ENCODE assay signal across 10 mouse cellular contexts in the genomic region with DNA sequence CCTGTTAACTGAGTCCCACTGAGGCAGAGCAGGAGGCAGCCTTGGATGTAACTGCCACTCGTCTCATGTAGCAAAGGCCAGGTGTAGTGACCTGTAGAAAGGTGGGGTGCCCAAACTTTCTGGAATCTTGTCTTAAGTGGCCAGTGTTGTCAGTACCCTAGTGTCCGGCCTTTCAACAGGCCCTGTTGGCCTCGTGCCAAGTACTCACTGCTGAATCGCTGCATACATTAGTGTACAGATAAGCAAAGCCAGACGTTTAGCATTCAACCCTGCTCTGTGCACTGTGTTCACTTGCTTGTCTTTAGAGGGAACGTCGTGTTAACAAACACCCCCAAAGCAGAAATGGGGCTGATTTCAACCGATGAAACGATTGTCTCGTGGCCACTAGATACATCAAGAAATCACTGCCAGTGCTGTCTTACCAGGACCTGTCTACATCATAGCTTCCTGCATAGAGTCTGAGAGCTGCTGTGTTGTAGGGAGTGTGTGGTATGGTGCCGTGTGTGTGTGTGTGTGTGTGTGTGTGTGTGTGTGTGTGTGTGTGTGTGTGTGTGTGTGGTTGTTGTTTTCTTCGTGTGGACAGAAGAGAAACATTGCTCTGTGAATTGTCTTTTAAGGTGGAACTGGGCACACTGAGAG. TPM values are rescaled to one million over a fixed set of nuclear protein-coding genes. Genes with fewer than 3 reads are reported as not detected.
DNase-seq lines count a peak whose midpoint lies in the region; ATAC-seq and TF ChIP-seq lines count a peak whose summit lies in the region.
"Had no signal": no experiment of that assay in that cellular context is flagged by ENCODE, and none has a peak within 500 bp of the region (broad histone marks: within the 10 kb centered on the region; RNA-seq: fewer than 3 reads in every experiment).

No protein-coding gene starts in this region.

- H3K36me3 ChIP-seq in liver, postnatal 0 days (replicated peaks; ENCODE audit: insufficient read depth, low read length): no peaks in the 10 kb centered on the region
- no peaks in the 10 kb centered on the region for H3K36me3 ChIP-seq in liver, embryonic 12.5 days
- no peaks in the 10 kb centered on the region for H3K36me3 ChIP-seq in embryonic facial prominence, embryonic 12.5 days
- no peaks in the 10 kb centered on the region for H3K36me3 ChIP-seq in hindbrain, embryonic 12.5 days
- no peaks in the 10 kb centered on the region for H3K36me3 ChIP-seq in neural tube, embryonic 13.5 days
- H3K36me3 ChIP-seq: liver, embryonic 13.5 days had no signal

- H3K4me2 ChIP-seq in liver, postnatal 0 days (ENCODE audit: low read depth, low read length): no peak overlapping the region
- H3K4me2 ChIP-seq in liver, embryonic 12.5 days: no peak overlapping the region
- H3K4me2 ChIP-seq in embryonic facial prominence, embryonic 12.5 days (replicated peaks): no peak overlapping the region
- no peak overlapping the region for H3K4me2 ChIP-seq in hindbrain, embryonic 12.5 days (replicated peaks)
- no peak overlapping the region for H3K4me2 ChIP-seq in neural tube, embryonic 13.5 days
- H3K4me2 ChIP-seq: liver, embryonic 13.5 days had no signal

- no peaks in the 10 kb centered on the region for H3K9me3 ChIP-seq in liver, postnatal 0 days (ENCODE audit: low read length)
- H3K9me3 ChIP-seq in liver, embryonic 12.5 days (replicated peaks): no peaks in the 10 kb centered on the region
- no peaks in the 10 kb centered on the region for H3K9me3 ChIP-seq in embryonic facial prominence, embryonic 12.5 days
- no peaks in the 10 kb centered on the region for H3K9me3 ChIP-seq in hindbrain, embryonic 12.5 days (replicated peaks)
- H3K9me3 ChIP-seq in neural tube, embryonic 13.5 days: no peaks in the 10 kb centered on the region
- H3K9me3 ChIP-seq: liver, embryonic 13.5 days had no signal

- no peak overlapping the region for H3K4me3 ChIP-seq in liver, postnatal 0 days (ENCODE audit: low read depth, low read length)
- no peak overlapping the region for H3K4me3 ChIP-seq in liver, embryonic 12.5 days
- H3K4me3 ChIP-seq in embryonic facial prominence, embryonic 12.5 days: no peak overlapping the region
- H3K4me3 ChIP-seq in hindbrain, embryonic 12.5 days: no peak overlapping the region
- no peak overlapping the region for H3K4me3 ChIP-seq in neural tube, embryonic 13.5 days
- H3K4me3 ChIP-seq: liver, embryonic 13.5 days had no signal

- no peak for ATAC-seq in liver, postnatal 0 days
- ATAC-seq in liver, embryonic 12.5 days: no peak
- no peak for ATAC-seq in embryonic facial prominence, embryonic 12.5 days (ENCODE audit: insufficient number of reproducible peaks, insufficient read depth, low FRiP score, low TSS enrichment)
- peak; percentile 64; the same call in 1 of the 2 replicates for ATAC-seq in hindbrain, embryonic 12.5 days (ENCODE audit: low FRiP score)
- peak; percentile 65; the same call in 1 of the 2 replicates for ATAC-seq in neural tube, embryonic 13.5 days (ENCODE audit: low read depth)
- ATAC-seq: inflammation-experienced regulatory T-cells, adult 6 months had no signal

- no peak overlapping the region for H3K9ac ChIP-seq in liver, postnatal 0 days (replicated peaks)
- H3K9ac ChIP-seq in liver, embryonic 12.5 days: no peak overlapping the region
- H3K9ac ChIP-seq in embryonic facial prominence, embryonic 12.5 days: no peak overlapping the region; the same call in 1 of the 2 replicates
- no peak overlapping the region for H3K9ac ChIP-seq in hindbrain, embryonic 12.5 days
- 0 out of 2 replicates have a peak overlapping the region, but pooled peaks have one; percentile 41 for H3K9ac ChIP-seq in neural tube, embryonic 13.5 days
- H3K9ac ChIP-seq: liver, embryonic 13.5 days had no signal

- WGBS in liver, postnatal 0 days (ENCODE audit: insufficient replicate concordance): 29% methylated on average over 12 of the region's 12 CpGs
- WGBS in liver, embryonic 12.5 days (ENCODE audit: insufficient replicate concordance): 54% methylated on average over 12 of the region's 12 CpGs
- 44% methylated on average over 12 of the region's 12 CpGs for WGBS in embryonic facial prominence, embryonic 12.5 days
- WGBS in hindbrain, embryonic 12.5 days: 41% methylated on average over 12 of the region's 12 CpGs
- WGBS in neural tube, embryonic 13.5 days: 29% methylated on average over 11 of the region's 12 CpGs

- no peaks in the 10 kb centered on the region for H3K4me1 ChIP-seq in liver, postnatal 0 days (ENCODE audit: insufficient read depth)
- peaks cover 16% of the 10 kb centered on the region; the same call in 1 of the 2 replicates for H3K4me1 ChIP-seq in liver, embryonic 12.5 days
- H3K4me1 ChIP-seq in embryonic facial prominence, embryonic 12.5 days: peaks cover 43% of the 10 kb centered on the region
- peaks cover 53% of the 10 kb centered on the region for H3K4me1 ChIP-seq in hindbrain, embryonic 12.5 days
- peaks cover 78% of the 10 kb centered on the region for H3K4me1 ChIP-seq in neural tube, embryonic 13.5 days (replicated peaks)

- no peaks in the 10 kb centered on the region for H3K27me3 ChIP-seq in liver, postnatal 0 days (ENCODE audit: insufficient read depth, low read length)
- peaks cover 4% of the 10 kb centered on the region; the same call in 1 of the 2 replicates for H3K27me3 ChIP-seq in liver, embryonic 12.5 days (replicated peaks)
- H3K27me3 ChIP-seq in embryonic facial prominence, embryonic 12.5 days: no peaks in the 10 kb centered on the region
- H3K27me3 ChIP-seq in hindbrain, embryonic 12.5 days: no peaks in the 10 kb centered on the region
- no peaks in the 10 kb centered on the region; the same call in 1 of the 2 replicates for H3K27me3 ChIP-seq in neural tube, embryonic 13.5 days

- DNase-seq in liver, postnatal 0 days: peak; percentile 45
- no peak for DNase-seq in spleen, adult 12 weeks (ENCODE audit: low spot score)
- no peak for DNase-seq in ovary, adult 18-20 months (ENCODE audit: low spot score)
- DNase-seq: liver, embryonic 13.5 days; right cerebral cortex, adult 18-20 months had no signal

- no peak for TF ChIP-seq CTCF in liver, postnatal 0 days (IDR thresholded peaks at IDR 0.05; ENCODE audit: low read depth)

- no peak overlapping the region for H3K27ac ChIP-seq in liver, postnatal 0 days (ENCODE audit: low read depth)
- no peak overlapping the region for H3K27ac ChIP-seq in liver, embryonic 12.5 days
- H3K27ac ChIP-seq in embryonic facial prominence, embryonic 12.5 days: peak overlapping the region; percentile 69
- peak overlapping the region; percentile 49; the same call in 1 of the 2 replicates for H3K27ac ChIP-seq in hindbrain, embryonic 12.5 days
- H3K27ac ChIP-seq in neural tube, embryonic 13.5 days (replicated peaks): peak overlapping the region; percentile 64
- H3K27ac ChIP-seq: liver, embryonic 13.5 days had no signal

- TF ChIP-seq EP300 in liver, postnatal 0 days (IDR thresholded peaks at IDR 0.05; ENCODE audit: low read depth): no peak

RNA-seq across cellular contexts. Expression of a gene that starts 24.0 kb away (rescaled TPM):
- 2.3 and 2.5 TPM in 2 replicates for polyA plus RNA-seq in liver, postnatal 0 days (2015; fragmentation: Nextera tagmentation; extraction: Ambion mirVana)
- 9.0 and 10.4 TPM in 2 replicates for polyA plus RNA-seq in liver, embryonic 12.5 days (2016; fragmentation: Nextera tagmentation; extraction: Ambion mirVana)
- 42.7 and 45.3 TPM in 2 replicates for polyA plus RNA-seq in embryonic facial prominence, embryonic 12.5 days (2016; fragmentation: Nextera tagmentation; extraction: Ambion mirVana)
- 26.9 and 27.6 TPM in 2 replicates for polyA plus RNA-seq in hindbrain, embryonic 12.5 days (2016; fragmentation: Nextera tagmentation; extraction: Ambion mirVana)
- 16.7 and 17.1 TPM in 2 replicates for polyA plus RNA-seq in neural tube, embryonic 13.5 days (2015; fragmentation: Nextera tagmentation; extraction: Ambion mirVana)

Comparison
In these comparisons a context has a peak if more than half of its experiments do, and no peak if none do; other contexts are left out.
1. ATAC-seq: peak in hindbrain, embryonic 12.5 days (single experiment) and neural tube, embryonic 13.5 days (single experiment); none in liver, postnatal 0 days (single experiment), liver, embryonic 12.5 days (single experiment) and embryonic facial prominence, embryonic 12.5 days (single experiment).
2. H3K27ac ChIP-seq: peak in embryonic facial prominence, embryonic 12.5 days (single experiment), hindbrain, embryonic 12.5 days (single experiment) and neural tube, embryonic 13.5 days (single experiment); none in liver, postnatal 0 days (single experiment) and liver, embryonic 12.5 days (single experiment).